Mouse (Mus musculus) lung, embryonic 16.5 days (tissue): ENCODE measurements around the gene Slc15a5. TPM values are rescaled to one million over a fixed set of nuclear protein-coding genes. Genes with fewer than 3 reads are reported as not detected.
A peak's percentile ranks its signal among the peaks of the same experiment; 100 is the strongest.

ENCODE experiments used
- ATAC-seq: fragments of 200-750 bp; cut with Nextera tagmentation; 2 replicates; pipeline ENCODE4 v1.8.0; 2017; ENCODE audit warnings: low read depth, mild to moderate bottlenecking, moderate library complexity
- H3K27ac ChIP-seq: fragments of 300-500 bp; sonication (generic); 2 replicates; pipeline ENCODE4 v1.5.1; 2014; ENCODE audit warnings: mild to moderate bottlenecking, control low read depth, low read length
- H3K27me3 ChIP-seq: fragments of 300-500 bp; sonication (generic); 2 replicates; pipeline ENCODE4 v1.6.1; 2014; ENCODE audit warnings: low read depth, low read length, mixed read lengths; ENCODE audit not compliant: control insufficient read depth, insufficient read depth
- H3K36me3 ChIP-seq: fragments of 300-500 bp; sonication (generic); 2 replicates; pipeline ENCODE4 v1.6.1; 2014; ENCODE audit warnings: low read length; ENCODE audit not compliant: control insufficient read depth, insufficient read depth
- H3K4me1 ChIP-seq: fragments of 300-500 bp; sonication (generic); replicated peaks from 2 replicates; pipeline ENCODE4 v1.6.1; 2014; ENCODE audit warnings: low read length, mixed read lengths; ENCODE audit not compliant: control insufficient read depth, insufficient read depth
- H3K4me2 ChIP-seq: fragments of 300-500 bp; sonication (generic); 2 replicates; pipeline ENCODE4 v1.6.1; 2014; ENCODE audit warnings: low read depth, low read length, control low read depth
- H3K4me3 ChIP-seq: fragments of 300-500 bp; sonication (generic); 2 replicates; pipeline ENCODE4 v1.5.1; 2014; ENCODE audit warnings: mild to moderate bottlenecking, low read length, control low read depth
- H3K9ac ChIP-seq: fragments of 300-500 bp; sonication (generic); 2 replicates; pipeline ENCODE4 v1.6.1; 2014; ENCODE audit warnings: low read length, control low read depth
- H3K9me3 ChIP-seq: fragments of 300-500 bp; sonication (generic); 2 replicates; pipeline ENCODE4 v1.6.1; 2016; ENCODE audit warnings: low read length; ENCODE audit not compliant: control insufficient read depth
- WGBS: fragments of 180-500 bp; shearing (Covaris S2); extraction: QIAGEN DNeasy Blood & Tissue Kit; methylation state at CpG from one replicate; pipeline ENCODE4 v1.1.7; 2014; 5-methylcytosine and 5-hydroxymethylcytosine counted together
- polyA plus RNA-seq: library from polyadenylated mRNA; unstranded; fragments of >200 nt; fragmentation: Nextera tagmentation; extraction: Ambion mirVana; gene quantifications from 2 replicates; pipeline ENCODE4 v1.2.1, GENCODE M21; 2015

Slc15a5 gene
- polyA plus RNA-seq, 1 experiment from 2014 or later = not detected

GRCm38 (mm10) chr6:137982195-137982737, 97.5 kb downstream of the Slc15a5 start:
- Histone ChIP-seq H3K27ac (no peak overlapping the region), H3K4me1 (no peaks in the 10 kb centered on the region), H3K4me3 (no peak overlapping the region), H3K27me3 (no peaks in the 10 kb centered on the region), H3K36me3 (no peaks in the 10 kb centered on the region), H3K4me2 (no peak overlapping the region), H3K9ac (no peak overlapping the region), H3K9me3 (no peaks in the 10 kb centered on the region)
- 65% methylated on average over 19 of the region's 19 CpGs for WGBS
- no peak for ATAC-seq

GRCm38 (mm10) chr6:137980905-137981696, 98.6 kb downstream of the Slc15a5 start:
- Histone ChIP-seq H3K36me3 (no peaks in the 10 kb centered on the region), H3K27me3 (no peaks in the 10 kb centered on the region), H3K9ac (no peak overlapping the region), H3K4me3 (no peak overlapping the region), H3K9me3 (no peaks in the 10 kb centered on the region), H3K4me2 (no peak overlapping the region), H3K27ac (no peak overlapping the region), H3K4me1 (no peaks in the 10 kb centered on the region)
- ATAC-seq = no peak
- WGBS = 72% methylated on average over 10 of the region's 10 CpGs

- Histone ChIP-seq H3K4me1 (no peaks in the 10 kb centered on the region), H3K9ac (no peak overlapping the region), H3K36me3 (no peaks in the 10 kb centered on the region), H3K9me3 (no peaks in the 10 kb centered on the region), H3K27ac (no peak overlapping the region), H3K4me2 (no peak overlapping the region), H3K27me3 (no peaks in the 10 kb centered on the region), H3K4me3 (no peak overlapping the region)
- WGBS = 56% methylated on average over 8 of the region's 8 CpGs
- ATAC-seq = peak; percentile 60
These were observed 99.3 kb downstream of the Slc15a5 start for GRCm38 (mm10) chr6:137980413-137980812.

- Histone ChIP-seq H3K4me3 (no peak overlapping the region), H3K9me3 (0 out of 2 replicates have a peak, but pooled peaks cover 2% of the 10 kb centered on the region), H3K36me3 (no peaks in the 10 kb centered on the region), H3K4me2 (no peak overlapping the region), H3K27me3 (no peaks in the 10 kb centered on the region), H3K9ac (no peak overlapping the region), H3K4me1 (no peaks in the 10 kb centered on the region), H3K27ac (no peak overlapping the region)
- WGBS = 81% methylated on average over 12 of the region's 12 CpGs
- ATAC-seq = no peak
These were observed 99.9 kb downstream of the Slc15a5 start for GRCm38 (mm10) chr6:137979802-137980201.

DNA sequence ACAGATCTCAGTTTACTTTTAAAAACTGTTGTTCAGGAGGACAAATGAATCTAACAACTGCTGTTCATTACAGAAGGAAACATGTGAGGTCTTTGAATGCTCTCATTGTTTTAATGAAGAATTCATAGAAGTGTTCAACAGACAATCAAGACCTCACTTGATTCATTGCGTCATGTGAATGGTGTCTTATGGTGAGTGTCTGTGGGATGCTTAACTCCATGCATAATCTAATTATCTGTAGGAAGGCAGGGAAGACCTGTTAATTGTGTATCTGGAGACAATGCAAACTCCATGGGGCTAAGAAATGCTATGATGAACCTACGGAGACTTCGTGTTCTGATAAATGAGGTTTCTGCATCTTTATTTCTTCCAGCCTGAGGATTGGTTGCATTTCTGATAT, 103.7 kb downstream of the Slc15a5 start:
- Histone ChIP-seq H3K27ac (no peak overlapping the region), H3K4me2 (no peak overlapping the region), H3K4me3 (no peak overlapping the region), H3K9ac (no peak overlapping the region), H3K9me3 (0 out of 2 replicates have a peak, but pooled peaks cover 2% of the 10 kb centered on the region), H3K4me1 (no peaks in the 10 kb centered on the region), H3K27me3 (no peaks in the 10 kb centered on the region), H3K36me3 (no peaks in the 10 kb centered on the region)
- WGBS = 88% methylated on average over 3 of the region's 3 CpGs
- no peak for ATAC-seq

- H3K4me3 ChIP-seq = no peak overlapping the region
- H3K27me3 ChIP-seq = no peaks in the 10 kb centered on the region
- WGBS = 62% methylated on average over 7 of the region's 7 CpGs
- no peak overlapping the region for H3K9ac ChIP-seq
- no peaks in the 10 kb centered on the region for H3K4me1 ChIP-seq
- ATAC-seq = no peak
- no peak overlapping the region for H3K4me2 ChIP-seq
- no peaks in the 10 kb centered on the region for H3K9me3 ChIP-seq
- no peaks in the 10 kb centered on the region for H3K36me3 ChIP-seq
- H3K27ac ChIP-seq = no peak overlapping the region
These were observed 116.0 kb downstream of the Slc15a5 start for GRCm38 (mm10) chr6:137963703-137964102.

- ATAC-seq = no peak
These were observed 116.9 kb downstream of the Slc15a5 start for GRCm38 (mm10) chr6:137962836-137963235.

DNA sequence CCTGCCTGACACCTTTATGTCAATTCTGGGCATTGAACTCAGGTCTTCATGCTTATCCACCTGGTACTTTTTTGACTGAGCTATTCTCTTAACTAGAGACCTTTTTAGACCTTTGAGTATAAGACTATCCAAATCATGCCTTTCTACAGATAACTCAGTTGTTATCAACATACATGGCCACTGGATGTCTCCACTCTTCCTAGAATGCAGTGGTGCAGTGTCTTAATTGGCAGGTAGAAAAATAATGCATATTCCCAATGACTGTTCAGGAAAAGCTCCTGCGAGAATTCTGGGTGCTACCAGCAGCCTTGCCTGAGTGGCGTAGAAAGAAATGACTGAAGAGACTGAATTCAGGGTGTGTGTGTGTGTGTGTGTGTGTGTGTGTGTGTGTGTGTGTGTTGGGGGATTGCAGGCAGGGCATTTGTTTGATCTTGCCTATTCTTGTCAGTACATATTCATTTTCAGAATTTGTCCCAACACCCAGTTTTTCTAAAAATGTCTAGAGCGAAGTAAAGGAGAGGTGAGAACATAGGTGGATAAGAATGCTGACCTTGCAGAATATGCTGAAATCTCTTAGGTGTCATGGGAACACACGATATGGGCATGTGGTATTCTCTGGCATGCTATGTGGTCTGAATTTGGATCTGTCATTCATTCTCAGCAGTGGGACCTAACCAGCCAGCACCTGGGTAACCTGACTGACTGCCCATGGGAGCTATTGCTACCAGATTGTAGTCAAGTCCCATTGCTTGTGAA, 119.5 kb downstream of the Slc15a5 start:
- ATAC-seq = no peak
- WGBS = 82% methylated on average over 4 of the region's 4 CpGs
- no peaks in the 10 kb centered on the region for H3K36me3 ChIP-seq

More at GRCm38 (mm10) chr6:137962836-137963235, 116.9 kb downstream of the Slc15a5 start:
- Histone ChIP-seq H3K27ac (no peak overlapping the region), H3K4me1 (no peaks in the 10 kb centered on the region), H3K27me3 (no peaks in the 10 kb centered on the region), H3K36me3 (no peaks in the 10 kb centered on the region), H3K4me2 (no peak overlapping the region), H3K9me3 (no peaks in the 10 kb centered on the region), H3K9ac (no peak overlapping the region), H3K4me3 (no peak overlapping the region)
- 55% methylated on average over 4 of the region's 4 CpGs for WGBS

GRCm38 (mm10) chr6:137957630-137958029, 122.1 kb downstream of the Slc15a5 start:
- no peaks in the 10 kb centered on the region for H3K36me3 ChIP-seq
- H3K4me3 ChIP-seq = no peak overlapping the region
- no peaks in the 10 kb centered on the region for H3K4me1 ChIP-seq
- H3K9ac ChIP-seq = no peak overlapping the region
- 73% methylated on average over 6 of the region's 6 CpGs for WGBS
- H3K27ac ChIP-seq = no peak overlapping the region
- no peaks in the 10 kb centered on the region for H3K9me3 ChIP-seq
- no peak overlapping the region for H3K4me2 ChIP-seq
- H3K27me3 ChIP-seq = no peaks in the 10 kb centered on the region
- no peak for ATAC-seq

More for the DNA sequence above, 119.5 kb downstream of the Slc15a5 start:
- no peaks in the 10 kb centered on the region for H3K9me3 ChIP-seq
- no peak overlapping the region for H3K27ac ChIP-seq
- no peaks in the 10 kb centered on the region for H3K4me1 ChIP-seq
- no peak overlapping the region for H3K9ac ChIP-seq
- no peak overlapping the region for H3K4me3 ChIP-seq
- H3K27me3 ChIP-seq = no peaks in the 10 kb centered on the region
- H3K4me2 ChIP-seq = no peak overlapping the region
